Mouse (Mus musculus) CH12.LX (cell line): Measurements from ENCODE around the gene Gpr84.

ENCODE experiments used
- CTCF ChIP-seq, 2 experiments: IDR thresholded peaks in 1 of 2; conservative IDR thresholded peaks in 1 of 2; 2 replicates each; pipeline ENCODE4 v1.5.1; 2011 to 2012; ENCODE audit warnings: low read depth in 2 of 2, low read length in 2 of 2, improper control_type of control experiment in 1 of 2, inconsistent platforms in 1 of 2, mild to moderate bottlenecking in 1 of 2, moderate library complexity in 1 of 2
- GABPA ChIP-seq: IDR thresholded peaks from 2 replicates; pipeline ENCODE4 v1.6.1; 2012; ENCODE audit warnings: low read depth, low read length, improper control_type of control experiment, inconsistent platforms; ENCODE audit not compliant: insufficient replicate concordance
- HCFC1 ChIP-seq: IDR thresholded peaks from 2 replicates; pipeline ENCODE4 v1.6.1; 2012; ENCODE audit warnings: low read depth, mild to moderate bottlenecking, inconsistent platforms, low read length, improper control_type of control experiment
- POLR2A ChIP-seq: IDR thresholded peaks from 2 replicates; pipeline ENCODE4 v1.6.1; 2011; ENCODE audit warnings: low read depth, mild to moderate bottlenecking, improper control_type of control experiment, low read length

DNA sequence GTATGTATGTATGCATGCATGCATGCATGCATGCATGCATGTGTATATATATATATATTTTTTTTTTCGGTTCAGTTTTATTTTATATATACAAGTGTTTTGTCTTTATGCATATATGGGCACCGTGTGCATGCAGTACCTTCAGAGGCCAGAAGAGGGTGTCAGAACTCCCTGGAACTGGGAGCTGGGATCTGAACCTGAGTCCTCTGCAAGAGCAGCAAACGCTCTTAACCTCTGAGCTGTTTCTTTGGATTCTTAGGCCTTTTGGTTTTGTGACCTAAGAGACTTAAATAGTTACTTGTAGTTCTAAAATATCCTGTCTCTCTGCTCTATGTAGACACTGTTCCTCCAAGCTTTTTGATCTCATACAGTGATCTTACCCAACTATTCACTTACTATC, 26.3 kb downstream of the Gpr84 start:
- TF ChIP-seq HCFC1, result no peak
- TF ChIP-seq GABPA, result no peak
- TF ChIP-seq POLR2A, result no peak
- peak; percentile 78 to 87 for TF ChIP-seq CTCF (conservative IDR thresholded peaks at IDR 0.05 in 1 of 2, IDR thresholded peaks at IDR 0.05 in 1 of 2; ENCODE audit: low read depth in 2 of 2, low read length in 2 of 2)
